Mouse (Mus musculus) embryonic facial prominence, embryonic 11.5 days (tissue): Measurements from ENCODE around the gene Gm11627. TPM values are rescaled to one million over a fixed set of nuclear protein-coding genes. Genes with fewer than 3 reads are reported as not detected.
"Not testable (repeated sequence)": the region's sequence is repeated elsewhere in the genome, so short reads cannot be mapped to it uniquely, and the experiment has no call there.

Source experiments
- ATAC-seq: fragments of 200-750 bp; cut with Nextera tagmentation; replicated peaks from 2 replicates; pipeline ENCODE4 v1.8.0; 2017; ENCODE audit warnings: low read depth; ENCODE audit not compliant: insufficient number of reproducible peaks, low FRiP score, low TSS enrichment
- DNase-seq: peaks from one replicate; pipeline ENCODE4 v3.0.0-alpha.2; 2015; ENCODE audit warnings: low spot score
- H3K27ac ChIP-seq: fragments of 300-500 bp; sonication (generic); replicated peaks from 2 replicates; pipeline ENCODE4 v1.5.1; 2014; ENCODE audit warnings: mild to moderate bottlenecking, low read depth, low read length, control low read depth
- H3K27me3 ChIP-seq: fragments of 300-500 bp; sonication (generic); 2 replicates; pipeline ENCODE4 v1.6.1; 2014; ENCODE audit warnings: mild to moderate bottlenecking, low read length, moderate library complexity, mixed read lengths; ENCODE audit not compliant: control insufficient read depth, insufficient read depth
- H3K36me3 ChIP-seq: fragments of 300-500 bp; sonication (generic); replicated peaks from 2 replicates; pipeline ENCODE4 v1.6.1; 2014; ENCODE audit warnings: low read depth, mild to moderate bottlenecking, low read length, moderate library complexity, mixed read lengths; ENCODE audit not compliant: control insufficient read depth, insufficient read depth
- H3K4me1 ChIP-seq: fragments of 300-500 bp; sonication (generic); 2 replicates; pipeline ENCODE4 v1.6.1; 2014; ENCODE audit warnings: low read length, mixed read lengths; ENCODE audit not compliant: control insufficient read depth, insufficient read depth
- H3K4me2 ChIP-seq: fragments of 300-500 bp; sonication (generic); 2 replicates; pipeline ENCODE4 v1.6.1; 2014; ENCODE audit warnings: low read depth, mild to moderate bottlenecking, control low read depth, low read length, moderate library complexity
- H3K4me3 ChIP-seq: fragments of 300-500 bp; sonication (generic); 2 replicates; pipeline ENCODE4 v1.5.1; 2014; ENCODE audit warnings: low read depth, low read length, control low read depth
- H3K9ac ChIP-seq: fragments of 300-500 bp; sonication (generic); replicated peaks from 2 replicates; pipeline ENCODE4 v1.6.1; 2014; ENCODE audit warnings: mild to moderate bottlenecking, control low read depth, low read length
- H3K9me3 ChIP-seq: fragments of 300-500 bp; sonication (generic); replicated peaks from 2 replicates; pipeline ENCODE4 v1.6.1; 2016; ENCODE audit warnings: mild to moderate bottlenecking, low read length, inconsistent platforms, mixed read lengths; ENCODE audit not compliant: control insufficient read depth
- WGBS: fragments of 180-500 bp; shearing (Covaris S2); extraction: QIAGEN DNeasy Blood & Tissue Kit; methylation state at CpG from one replicate; pipeline ENCODE4 v1.1.7; 2014; 5-methylcytosine and 5-hydroxymethylcytosine counted together
- polyA plus RNA-seq: library from polyadenylated mRNA; unstranded; fragments of >200 nt; fragmentation: Nextera tagmentation; extraction: Ambion mirVana; gene quantifications from 2 replicates; pipeline ENCODE4 v1.2.1, GENCODE M21; 2014

Gm11627 gene
- polyA plus RNA-seq, 1 experiment from 2014 or later = 10.6 TPM

DNA sequence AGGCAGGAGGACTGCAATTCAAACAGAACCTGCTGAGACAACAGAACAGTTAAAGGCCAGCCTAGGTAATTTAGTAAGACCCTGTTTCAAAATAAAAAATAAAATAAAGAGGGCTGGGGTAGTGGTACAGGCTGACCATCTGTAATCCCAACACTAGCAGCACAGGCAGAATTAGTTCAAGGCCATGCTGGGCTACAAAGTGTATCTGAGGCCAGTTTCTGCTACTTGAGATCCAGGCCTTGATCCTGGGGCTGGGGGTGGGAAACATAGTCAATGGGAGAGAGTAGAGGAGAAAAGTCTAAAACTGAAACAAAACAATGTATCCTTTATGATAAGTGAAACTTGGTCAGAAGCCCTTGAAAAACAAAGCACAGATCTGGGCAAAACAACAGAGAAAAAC is 28.1 kb downstream of the Gm11627 start:
- DNase-seq (no peak), ATAC-seq (no peak)
- Histone ChIP-seq H3K9me3 (no peaks in the 10 kb centered on the region), H3K4me2 (no peak overlapping the region), H3K36me3 (no peaks in the 10 kb centered on the region), H3K4me3 (no peak overlapping the region), H3K27ac (no peak overlapping the region), H3K4me1 (no peaks in the 10 kb centered on the region), H3K27me3 (no peaks in the 10 kb centered on the region), H3K9ac (no peak overlapping the region)

DNA sequence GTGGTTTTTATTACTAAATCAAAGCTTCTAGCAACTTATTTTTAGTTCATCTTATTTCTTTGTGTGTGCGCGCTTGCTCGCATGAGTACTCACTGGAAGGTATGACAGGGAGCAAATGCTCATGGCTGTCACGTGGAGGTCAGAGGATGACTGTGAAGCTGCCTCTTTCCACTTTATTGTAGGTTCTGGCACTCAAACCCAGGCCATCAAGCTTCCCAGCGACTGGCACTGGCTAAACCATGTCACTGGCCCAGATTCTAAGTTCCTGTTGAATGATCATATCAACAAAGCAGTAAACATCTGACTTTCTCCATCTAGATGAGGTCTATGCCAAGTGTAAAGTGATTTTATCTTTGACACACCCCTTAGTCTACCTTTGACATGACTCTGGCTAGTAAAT is 37.8 kb downstream of the Gm11627 start:
- ATAC-seq (no peak), DNase-seq (no peak)
- Histone ChIP-seq H3K4me1 (no peaks in the 10 kb centered on the region), H3K36me3 (no peaks in the 10 kb centered on the region; the same call in 1 of the 2 replicates), H3K27ac (no peak overlapping the region), H3K27me3 (no peaks in the 10 kb centered on the region), H3K4me3 (no peak overlapping the region), H3K4me2 (no peak overlapping the region), H3K9ac (no peak overlapping the region), H3K9me3 (no peaks in the 10 kb centered on the region)
- 86% methylated on average over 5 of the region's 5 CpGs for WGBS

DNA sequence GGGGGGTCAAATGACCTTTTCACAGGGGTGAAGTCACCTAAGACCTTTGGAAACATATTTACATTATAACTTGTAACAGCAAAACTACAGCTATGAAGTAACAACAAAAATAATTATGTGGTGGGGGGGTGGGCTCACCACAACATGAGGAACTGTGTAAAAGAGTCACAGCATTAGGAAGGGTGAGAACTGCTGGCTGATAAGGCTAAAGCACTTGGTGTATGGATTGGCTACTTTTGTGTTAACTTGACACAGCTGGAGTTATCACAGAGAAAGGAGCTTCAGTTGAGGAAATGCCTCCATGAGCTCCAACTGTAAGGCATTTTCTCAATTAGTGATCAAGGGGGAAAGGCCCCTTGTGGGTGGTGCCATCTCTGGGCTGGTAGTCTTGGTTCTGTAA is 39.0 kb downstream of the Gm11627 start:
- H3K27me3 ChIP-seq, H3K9ac ChIP-seq, H3K4me1 ChIP-seq, H3K27ac ChIP-seq, H3K4me2 ChIP-seq, DNase-seq, ATAC-seq, H3K4me3 ChIP-seq, H3K9me3 ChIP-seq, H3K36me3 ChIP-seq: not testable (repeated sequence)

DNA sequence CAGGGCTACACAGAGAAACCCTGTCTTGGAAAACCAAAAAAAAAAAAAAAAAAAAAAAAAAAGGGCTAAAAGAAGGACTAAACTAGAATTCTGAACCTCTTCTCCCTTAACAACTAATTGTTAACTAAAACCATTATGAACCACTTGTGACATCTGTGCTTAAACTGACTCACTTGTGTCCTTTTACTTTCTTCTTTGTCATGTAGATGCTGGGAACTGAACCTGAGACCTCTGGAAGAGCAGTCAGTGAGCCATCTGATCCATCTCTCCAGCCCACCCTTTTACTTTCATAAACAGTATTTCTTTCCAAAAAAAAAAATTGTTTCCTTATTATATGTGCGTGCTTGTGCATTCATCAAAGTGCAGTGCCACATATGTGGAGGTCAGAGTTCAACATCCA is 39.6 kb downstream of the Gm11627 start:
- WGBS = 58% methylated on average over 1 of the region's 1 CpGs
- Histone ChIP-seq H3K36me3 (peaks cover 3% of the 10 kb centered on the region; the same call in 1 of the 2 replicates), H3K9me3 (no peaks in the 10 kb centered on the region), H3K4me2 (no peak overlapping the region), H3K9ac (no peak overlapping the region), H3K4me3 (no peak overlapping the region), H3K4me1 (no peaks in the 10 kb centered on the region), H3K27me3 (no peaks in the 10 kb centered on the region), H3K27ac (no peak overlapping the region)
- ATAC-seq (no peak), DNase-seq (no peak)

DNA sequence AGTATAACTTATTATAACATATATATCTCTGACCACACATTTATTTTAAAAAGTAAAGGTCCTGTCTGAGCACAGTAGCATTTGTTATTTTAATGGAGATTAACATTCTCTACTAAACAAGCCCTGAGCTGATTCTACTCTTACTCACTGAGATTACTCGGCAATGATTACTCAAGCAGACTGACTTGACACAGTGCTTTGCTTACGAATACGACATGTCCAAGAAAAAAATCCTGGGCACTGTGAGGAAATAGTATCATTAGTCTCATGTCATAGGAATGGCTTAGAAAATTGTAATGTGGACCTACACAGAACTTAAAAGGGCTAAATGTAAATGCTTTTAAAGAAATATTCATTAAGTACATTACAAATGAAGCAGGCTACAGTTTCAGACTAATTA is 43.1 kb downstream of the Gm11627 start:
- H3K4me1 ChIP-seq = no peaks in the 10 kb centered on the region
- 84% methylated on average over 3 of the region's 3 CpGs for WGBS
- H3K4me2 ChIP-seq = no peak overlapping the region
- H3K27me3 ChIP-seq = no peaks in the 10 kb centered on the region
- H3K4me3 ChIP-seq = no peak overlapping the region
- DNase-seq = no peak
- H3K36me3 ChIP-seq = peaks cover 3% of the 10 kb centered on the region; the same call in 1 of the 2 replicates
- no peak overlapping the region for H3K9ac ChIP-seq
- ATAC-seq = no peak
- H3K27ac ChIP-seq = no peak overlapping the region
- no peaks in the 10 kb centered on the region for H3K9me3 ChIP-seq

DNA sequence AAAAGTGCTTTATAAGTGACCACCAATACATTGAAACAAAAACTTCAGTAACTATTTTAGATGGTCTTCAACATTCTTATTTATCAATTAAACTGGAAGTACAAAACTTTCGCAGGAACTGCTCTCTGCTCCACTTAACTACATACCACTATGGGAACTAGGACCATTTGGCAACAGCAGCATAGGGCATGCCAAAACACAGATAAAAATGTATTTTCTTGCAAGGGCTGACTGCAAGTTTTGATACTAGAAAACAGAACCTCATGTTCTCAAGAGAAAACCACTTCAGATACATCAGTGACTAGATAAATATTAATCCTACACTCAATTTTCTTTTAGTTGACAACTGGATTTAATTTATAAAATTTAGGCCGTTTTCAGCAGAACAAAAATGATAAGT is 45.2 kb downstream of the Gm11627 start:
- H3K9ac ChIP-seq = no peak overlapping the region

DNA sequence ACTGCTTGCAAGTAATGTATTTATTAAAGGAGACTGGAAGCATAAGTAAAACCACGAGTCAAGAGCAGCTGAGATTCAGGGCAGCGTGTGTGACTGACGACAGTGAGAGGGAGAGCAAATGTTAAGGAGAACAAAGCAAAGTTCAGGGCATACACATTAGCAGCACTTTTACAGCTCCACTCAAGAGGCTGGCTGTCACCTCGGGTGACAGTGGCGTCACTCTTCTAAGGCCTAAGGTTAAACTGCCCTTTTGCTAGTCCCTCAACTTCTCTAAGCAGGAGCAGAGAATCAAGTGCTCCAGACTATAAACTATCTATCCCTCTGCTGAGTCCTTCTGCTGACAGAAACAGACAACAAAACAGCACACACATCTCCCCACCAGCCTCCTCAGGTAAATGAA is 47.8 kb downstream of the Gm11627 start:
- DNase-seq = no peak
- Histone ChIP-seq H3K4me3 (no peak overlapping the region), H3K36me3 (0 out of 2 replicates have a peak, but pooled peaks cover 3% of the 10 kb centered on the region), H3K9me3 (no peaks in the 10 kb centered on the region), H3K27me3 (no peaks in the 10 kb centered on the region), H3K4me2 (no peak overlapping the region), H3K9ac (no peak overlapping the region), H3K4me1 (no peaks in the 10 kb centered on the region), H3K27ac (no peak overlapping the region)
- no peak for ATAC-seq
- WGBS = 68% methylated on average over 5 of the region's 5 CpGs

More for the DNA sequence above, 45.2 kb downstream of the Gm11627 start:
- no peaks in the 10 kb centered on the region for H3K9me3 ChIP-seq
- H3K4me1 ChIP-seq = no peaks in the 10 kb centered on the region
- no peak for DNase-seq
- ATAC-seq = no peak
- H3K27me3 ChIP-seq = no peaks in the 10 kb centered on the region
- peaks cover 3% of the 10 kb centered on the region; the same call in 1 of the 2 replicates for H3K36me3 ChIP-seq
- no peak overlapping the region for H3K4me3 ChIP-seq
- 84% methylated on average over 2 of the region's 2 CpGs for WGBS
- no peak overlapping the region for H3K27ac ChIP-seq
- H3K4me2 ChIP-seq = no peak overlapping the region
